In genomic region chr9:74912619-74913376, GRCm38 (mm10) we compare ENCODE assay signal across 16 mouse cellular contexts. TPM values are rescaled to one million over a fixed set of nuclear protein-coding genes. Genes with fewer than 3 reads are reported as not detected.
DNase-seq lines count a peak whose midpoint lies in the region; ATAC-seq and TF ChIP-seq lines count a peak whose summit lies in the region.
"Had no signal": no experiment of that assay in that cellular context is flagged by ENCODE, and none has a peak within 500 bp of the region (broad histone marks: within the 10 kb centered on the region; RNA-seq: fewer than 3 reads in every experiment).

No protein-coding gene starts in this region.

- no peaks in the 10 kb centered on the region for H3K36me3 ChIP-seq in C2C12 (ENCODE audit: control insufficient read depth, insufficient read depth)
- no peaks in the 10 kb centered on the region for H3K36me3 ChIP-seq in forebrain, embryonic 14.5 days (ENCODE audit: control insufficient read depth, insufficient read depth, low read length)
- no peaks in the 10 kb centered on the region for H3K36me3 ChIP-seq in limb, embryonic 14.5 days (ENCODE audit: control insufficient read depth, insufficient read depth, low read length)
- H3K36me3 ChIP-seq: embryonic facial prominence, embryonic 12.5 days; heart, embryonic 10.5 days; liver, embryonic 15.5 days had no signal

- no peak for TF ChIP-seq CTCF in gastrocnemius, adult 2 months (IDR thresholded peaks at IDR 0.05)
- no peak for TF ChIP-seq CTCF in C2C12 (IDR thresholded peaks at IDR 0.05; ENCODE audit: control insufficient read depth, insufficient read depth, insufficient read length)

- H3K9ac ChIP-seq in forebrain, embryonic 14.5 days (ENCODE audit: low read length), result no peak overlapping the region
- H3K9ac ChIP-seq in limb, embryonic 14.5 days (ENCODE audit: low read depth, low read length, severe bottlenecking), result no peak overlapping the region
- H3K9ac ChIP-seq: embryonic facial prominence, embryonic 12.5 days; liver, embryonic 15.5 days had no signal

- no peaks in the 10 kb centered on the region for H3K27me3 ChIP-seq in C2C12 (ENCODE audit: control insufficient read depth, insufficient read depth, insufficient read length)
- no peaks in the 10 kb centered on the region for H3K27me3 ChIP-seq in forebrain, embryonic 14.5 days (replicated peaks; ENCODE audit: control insufficient read depth, insufficient read depth, low read length)
- no peaks in the 10 kb centered on the region for H3K27me3 ChIP-seq in limb, embryonic 14.5 days (ENCODE audit: control insufficient read depth, insufficient read depth, low read length)
- H3K27me3 ChIP-seq: embryonic facial prominence, embryonic 12.5 days; liver, embryonic 15.5 days had no signal

- no peaks in the 10 kb centered on the region for H3K4me1 ChIP-seq in forebrain, embryonic 14.5 days (ENCODE audit: control insufficient read depth, insufficient read depth, low read length)
- H3K4me1 ChIP-seq in limb, embryonic 14.5 days (ENCODE audit: control insufficient read depth, insufficient read depth, low read length), result peaks cover 2% of the 10 kb centered on the region; the same call in 1 of the 2 replicates
- H3K4me1 ChIP-seq: embryonic facial prominence, embryonic 12.5 days; liver, embryonic 15.5 days had no signal

- peak overlapping the region; percentile 1; the same call in 1 of the 2 replicates for H3K27ac ChIP-seq in gastrocnemius, adult 2 months
- no peak overlapping the region for H3K27ac ChIP-seq in forebrain, embryonic 14.5 days (ENCODE audit: low read depth, low read length)
- H3K27ac ChIP-seq in limb, embryonic 14.5 days (replicated peaks; ENCODE audit: low read depth, low read length), result no peak overlapping the region
- H3K27ac ChIP-seq: heart, embryonic 10.5 days; liver, embryonic 15.5 days had no signal

- no peak overlapping the region for H3ac ChIP-seq in C2C12 (ENCODE audit: control insufficient read depth, insufficient read length, low read depth)

- H3K9me3 ChIP-seq in forebrain, embryonic 14.5 days (replicated peaks; ENCODE audit: control insufficient read depth, low read length), result 0 out of 2 replicates have a peak, but pooled peaks cover 5% of the 10 kb centered on the region
- peaks cover 5% of the 10 kb centered on the region; the same call in 1 of the 2 replicates for H3K9me3 ChIP-seq in limb, embryonic 14.5 days (ENCODE audit: control insufficient read depth, low read length)
- H3K9me3 ChIP-seq: embryonic facial prominence, embryonic 12.5 days; heart, embryonic 10.5 days; liver, embryonic 15.5 days had no signal

- no peak for TF ChIP-seq POLR2A in limb, embryonic 14.5 days (IDR thresholded peaks at IDR 0.05; ENCODE audit: borderline replicate concordance, extremely low read depth, insufficient read depth, insufficient read length)

- H3K79me2 ChIP-seq in C2C12 (ENCODE audit: control insufficient read depth, insufficient read depth), result no peaks in the 10 kb centered on the region

- DNase-seq in gastrocnemius, adult 2 months, result no peak
- DNase-seq in gastrocnemius, postnatal 36 days, result no peak
- peak; percentile 81 for DNase-seq in forebrain, embryonic 14.5 days (ENCODE audit: low spot score)
- DNase-seq in limb, embryonic 14.5 days (ENCODE audit: low spot score), result peak; percentile 30
- no peak for DNase-seq in thymus, postnatal 4 days
- no peak for DNase-seq in cerebellum, postnatal 14 days
- no peak for DNase-seq in heart, postnatal 25 days (ENCODE audit: low spot score)
- DNase-seq: cerebellum, adult 8-10 months; kidney, adult 11 months; right cerebral cortex, postnatal 25 days had no signal

- H3K4me2 ChIP-seq in forebrain, embryonic 14.5 days (ENCODE audit: low read length), result no peak overlapping the region
- H3K4me2 ChIP-seq in limb, embryonic 14.5 days (replicated peaks; ENCODE audit: low read depth, low read length, severe bottlenecking), result no peak overlapping the region
- H3K4me2 ChIP-seq: embryonic facial prominence, embryonic 12.5 days; liver, embryonic 15.5 days had no signal

- intact Hi-C loops in gastrocnemius, adult 2 months (cut with DNase I), result loop anchor here (5.0 kb wide), 1 partner anchor 40 kb away; the partner anchor contains the start of gene Fam214a
- intact Hi-C loops in gastrocnemius, postnatal 36 days (cut with DNase I), result loop anchor here (5.0 kb wide), 1 partner anchor 40 kb away; the partner anchor contains the start of gene Fam214a
- intact Hi-C loops in heart, postnatal 25 days (cut with DNase I), result no loop called here

- ATAC-seq in forebrain, embryonic 14.5 days, result peak; percentile 85
- ATAC-seq in limb, embryonic 14.5 days (ENCODE audit: low FRiP score, low read depth), result no peak

- 40% methylated on average over 19 of the region's 19 CpGs for WGBS in forebrain, embryonic 14.5 days
- 29% methylated on average over 19 of the region's 19 CpGs for WGBS in limb, embryonic 14.5 days

- no peak overlapping the region for H3K4me3 ChIP-seq in gastrocnemius, adult 2 months
- H3K4me3 ChIP-seq in C2C12 (ENCODE audit: insufficient read depth, poor library complexity, severe bottlenecking), result no peak overlapping the region
- no peak overlapping the region for H3K4me3 ChIP-seq in forebrain, embryonic 14.5 days (ENCODE audit: low read depth, low read length)
- H3K4me3 ChIP-seq in limb, embryonic 14.5 days (replicated peaks; ENCODE audit: low read length), result no peak overlapping the region
- H3K4me3 ChIP-seq: embryonic facial prominence, embryonic 12.5 days; heart, embryonic 10.5 days; liver, embryonic 15.5 days had no signal

- no peaks in the 10 kb centered on the region for H3K79me3 ChIP-seq in C2C12 (ENCODE audit: low read depth)

TF ChIP-seq in C2C12, 6 proteins besides CTCF, POLR2A, EP300 and RAD21:
- TF ChIP-seq MYOG (IDR thresholded peaks at IDR 0.05; ENCODE audit: control insufficient read depth, extremely low read depth, insufficient read length) (no peak), MYOD1 (IDR thresholded peaks at IDR 0.05; ENCODE audit: control insufficient read depth, insufficient read length, low read depth) (peak; percentile 22)

RNA-seq across cellular contexts. Expression of gene Fam214a, which starts 39.9 kb away (rescaled TPM):
- total RNA-seq in gastrocnemius, adult 2 months (2021), result 10 to 100 TPM; 21.0 to 29.4 TPM
- total RNA-seq in gastrocnemius, postnatal 36 days (2021), result 10 to 100 TPM; 20.3 to 30.3 TPM
- polyA plus RNA-seq in C2C12 (2012; fragmentation: generic; extraction: Trizol), result 1.1 TPM
- 29.0 and 30.6 TPM in 2 replicates for polyA plus RNA-seq in forebrain, embryonic 14.5 days (2014; fragmentation: Nextera tagmentation; extraction: Ambion mirVana)
- 9.0 and 9.6 TPM in 2 replicates for polyA plus RNA-seq in limb, embryonic 14.5 days (2012; rRNA removed)
- polyA plus RNA-seq in limb, embryonic 14.5 days (2014; fragmentation: Nextera tagmentation; extraction: Ambion mirVana), result 10.7 and 11.9 TPM in 2 replicates
- total RNA-seq in heart, postnatal 25 days (2021), result 10 to 100 TPM; 25.2 to 28.8 TPM

RNA-seq across cellular contexts. Expression of gene Onecut1, which starts 51.1 kb away (rescaled TPM):
- total RNA-seq in gastrocnemius, adult 2 months (2021), result not detected
- total RNA-seq in gastrocnemius, postnatal 36 days (2021), result not detected
- 0.01 TPM for polyA plus RNA-seq in C2C12 (2012; fragmentation: generic; extraction: Trizol)
- polyA plus RNA-seq in forebrain, embryonic 14.5 days (2014; fragmentation: Nextera tagmentation; extraction: Ambion mirVana), result 0.55 and 1.1 TPM in 2 replicates
- polyA plus RNA-seq in limb, embryonic 14.5 days (2012; rRNA removed), result not detected in 2 replicates
- polyA plus RNA-seq in limb, embryonic 14.5 days (2014; fragmentation: Nextera tagmentation; extraction: Ambion mirVana), result 0.04 TPM in 1 of 2 replicates, not detected in the other
- total RNA-seq in heart, postnatal 25 days (2021), result not detected
- total RNA-seq: hematopoietic stem cell, adult 5-6 weeks had no signal
- polyA plus RNA-seq: large intestine, adult 2 months had no signal

Comparison
In these comparisons a context has a peak if more than half of its experiments do, and no peak if none do; other contexts are left out.
1. DNase-seq: peak in forebrain, embryonic 14.5 days (single experiment) and limb, embryonic 14.5 days (single experiment); none in gastrocnemius, adult 2 months (single experiment), gastrocnemius, postnatal 36 days (0 of 2), thymus, postnatal 4 days (single experiment), cerebellum, postnatal 14 days (0 of 2) and heart, postnatal 25 days (single experiment).